Mouse (Mus musculus) embryonic facial prominence, embryonic 13.5 days (tissue): ENCODE results near the gene Paqr7. TPM values are rescaled to one million over a fixed set of nuclear protein-coding genes. Genes with fewer than 3 reads are reported as not detected.

Source experiments
- microRNA-seq: library from miRNA; unstranded; fragments of <30 nt; microRNA quantifications from one replicate; pipeline ENCODE4, GENCODE M21; 2016
- polyA plus RNA-seq: library from polyadenylated mRNA; unstranded; fragments of >200 nt; fragmentation: Nextera tagmentation; extraction: Ambion mirVana; gene quantifications from 2 replicates; pipeline ENCODE4 v1.2.1, GENCODE M21; 2015

Paqr7 gene
- polyA plus RNA-seq, 1 experiment from 2014 or later = 3.8 TPM

Small RNAs within 50 kb of the gene (microRNA-seq; reads per million reads assigned to microRNA genes)
- 0.74 reads per million for gene Gm23634

Other genes starting within 250 kb of the Paqr7 start
- not detected in 2 replicates for gene Gm30191, start 249.8 kb upstream of the Paqr7 start, polyA plus RNA-seq
- gene Grrp1, start 242.6 kb upstream of the Paqr7 start, polyA plus RNA-seq = 3.9 and 6.4 TPM in 2 replicates
- gene Pdik1l, start 208.8 kb upstream of the Paqr7 start, polyA plus RNA-seq = 23.4 and 23.8 TPM in 2 replicates
- gene Trim63, start 181.6 kb upstream of the Paqr7 start, polyA plus RNA-seq = 1.2 and 1.7 TPM in 2 replicates
- 0.34 and 0.38 TPM in 2 replicates for gene Slc30a2, start 153.5 kb upstream of the Paqr7 start, polyA plus RNA-seq
- gene Extl1, start 112.8 kb upstream of the Paqr7 start, polyA plus RNA-seq = 4.5 and 5.4 TPM in 2 replicates
- 12.0 and 13.0 TPM in 2 replicates for gene Pafah2, start 100.4 kb upstream of the Paqr7 start, polyA plus RNA-seq
- gene Stmn1, start 28.4 kb upstream of the Paqr7 start, polyA plus RNA-seq = 2,120 and 2,313 TPM in 2 replicates
- 10.6 and 11.7 TPM in 2 replicates for gene Aunip, start 14.3 kb downstream of the Paqr7 start, polyA plus RNA-seq
- 129 and 130 TPM in 2 replicates for gene Mtfr1l, start 38.7 kb downstream of the Paqr7 start, polyA plus RNA-seq
- gene Selenon, start 55.5 kb downstream of the Paqr7 start, polyA plus RNA-seq = 15.4 and 16.2 TPM in 2 replicates
- gene Man1c1, start 207.6 kb downstream of the Paqr7 start, polyA plus RNA-seq = 2.4 and 2.7 TPM in 2 replicates